Mouse (Mus musculus) ES-E14 (cell line): Measurements from ENCODE around the gene Asnsd1. TPM values are rescaled to one million over a fixed set of nuclear protein-coding genes. Genes with fewer than 3 reads are reported as not detected.

ENCODE experiments used
- DNase-seq: peaks from one replicate; pipeline ENCODE4 v3.0.0-alpha.2; 2013; ENCODE audit warnings: low read depth, low spot score
- H3K27ac ChIP-seq: 2 replicates; pipeline ENCODE4 v1.5.1; 2012; ENCODE audit warnings: low read depth, mild to moderate bottlenecking, low read length, moderate library complexity, mixed read lengths; ENCODE audit not compliant: poor library complexity, insufficient read depth, severe bottlenecking
- H3K36me3 ChIP-seq: 2 replicates; pipeline ENCODE4 v1.6.1; 2012; ENCODE audit warnings: mild to moderate bottlenecking, low read length, moderate library complexity, mixed read lengths; ENCODE audit not compliant: control insufficient read depth, poor library complexity, insufficient read depth, severe bottlenecking
- H3K4me1 ChIP-seq, 2 experiments: fragments of 150-350 bp in 1 of 2; sonication (generic) in 1 of 2; 2 replicates each; pipeline ENCODE4 v1.6.1; 2012; ENCODE audit warnings: low read length in 2 of 2, mild to moderate bottlenecking in 1 of 2, mixed read lengths in 1 of 2; ENCODE audit not compliant: control insufficient read depth in 2 of 2, insufficient read depth in 2 of 2, poor library complexity in 1 of 2
- H3K4me3 ChIP-seq, 2 experiments: fragments of 150-350 bp in 1 of 2; sonication (generic) in 1 of 2; 2 replicates each; pipeline ENCODE4 v1.5.1; 2012; ENCODE audit warnings: low read length in 2 of 2, low read depth in 1 of 2, mild to moderate bottlenecking in 1 of 2, mixed read lengths in 1 of 2; ENCODE audit not compliant: insufficient read depth in 1 of 2, poor library complexity in 1 of 2, severe bottlenecking in 1 of 2
- H3K9ac ChIP-seq: 2 replicates; pipeline ENCODE4 v1.6.1; 2012; ENCODE audit warnings: low read depth, mild to moderate bottlenecking, low read length, mixed read lengths; ENCODE audit not compliant: poor library complexity, insufficient read depth, severe bottlenecking
- H3K9me3 ChIP-seq: fragments of 150-350 bp; sonication (generic); 2 replicates; pipeline ENCODE4 v1.6.1; 2012; ENCODE audit warnings: low read depth, mild to moderate bottlenecking, low read length; ENCODE audit not compliant: control insufficient read depth, insufficient read depth
- CHD2 ChIP-seq: IDR thresholded peaks from 2 replicates; pipeline ENCODE4 v1.6.1; 2014; ENCODE audit warnings: mild to moderate bottlenecking, low read depth, low read length, inconsistent platforms
- HCFC1 ChIP-seq: IDR thresholded peaks from 2 replicates; pipeline ENCODE4 v1.6.1; 2012; ENCODE audit warnings: low read length, inconsistent platforms, borderline replicate concordance; ENCODE audit not compliant: insufficient read depth
- MAFK ChIP-seq: IDR thresholded peaks from 2 replicates; pipeline ENCODE4 v1.6.1; 2014; ENCODE audit warnings: mild to moderate bottlenecking, low read depth, low read length, inconsistent platforms; ENCODE audit not compliant: insufficient read depth
- ZC3H11A ChIP-seq: IDR thresholded peaks from 2 replicates; pipeline ENCODE4 v1.6.1; 2012; ENCODE audit warnings: low read depth, mild to moderate bottlenecking, inconsistent platforms, low read length, borderline replicate concordance
- ZNF384 ChIP-seq: IDR thresholded peaks from 2 replicates; pipeline ENCODE4 v1.6.1; 2012; ENCODE audit warnings: low read depth, low read length, inconsistent platforms
- in situ Hi-C, 2 experiments: fragments of 600-800 bp; cut with MboI; formaldehyde crosslinking; loops; one replicate each; pipeline ENCODE4 v1.15.1; 2025; ENCODE audit warnings: low sequenced_read_pairs in 2 of 2, inconsistent platforms in 1 of 2; ENCODE audit not compliant: unreplicated experiment in 2 of 2
- total RNA-seq: library from RNA; depleted of rRNA; stranded (reverse); fragments of 300-350 nt; gene quantifications from 2 replicates; pipeline ENCODE4 v1.2.3, GENCODE M21; 2012; rRNA removed

The Asnsd1 gene
- total RNA-seq, 1 experiment: 48.9 TPM

DNA sequence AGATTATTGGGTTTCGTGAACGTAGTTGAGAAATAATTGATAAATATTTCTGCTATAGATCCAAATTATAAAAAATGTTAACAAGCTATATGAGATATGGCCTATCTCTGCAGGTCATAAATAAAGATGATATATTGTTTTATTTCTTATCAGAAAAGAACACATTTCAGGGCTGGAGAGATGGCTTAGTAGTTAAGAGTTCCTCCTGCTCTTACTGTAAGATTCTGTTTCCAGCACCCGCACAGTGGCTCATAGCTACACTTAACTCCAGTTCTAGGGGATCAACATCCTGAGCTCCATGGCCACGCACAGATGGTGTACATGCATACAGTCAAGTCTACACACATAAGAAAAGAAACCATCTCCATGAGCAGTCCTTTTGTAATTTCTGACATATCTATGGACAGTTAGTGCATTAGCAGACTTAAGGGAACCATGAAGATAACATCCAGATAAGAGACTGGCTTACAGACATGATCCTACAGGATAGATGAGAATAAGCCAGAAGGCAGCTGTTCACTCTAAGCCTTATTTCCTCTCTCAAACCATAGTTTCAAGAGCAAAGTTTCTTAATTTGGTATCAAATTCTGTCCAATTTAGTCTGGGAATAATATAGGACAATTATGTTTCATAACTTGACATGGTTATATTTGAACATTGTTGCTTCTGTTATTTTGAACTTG is 30.7 kb downstream of the Asnsd1 start:
- Histone ChIP-seq H3K36me3 (no peaks in the 10 kb centered on the region; the same call in 1 of the 2 replicates), H3K4me3 (no peak overlapping the region), H3K4me1 (no peaks in the 10 kb centered on the region), H3K9me3 (no peaks in the 10 kb centered on the region), H3K27ac (no peak overlapping the region), H3K9ac (no peak overlapping the region)
- DNase-seq: no peak
- TF ChIP-seq HCFC1 (no peak), CHD2 (no peak), ZC3H11A (no peak), MAFK (no peak), ZNF384 (no peak)
- in situ Hi-C loops: no loop called here

DNA sequence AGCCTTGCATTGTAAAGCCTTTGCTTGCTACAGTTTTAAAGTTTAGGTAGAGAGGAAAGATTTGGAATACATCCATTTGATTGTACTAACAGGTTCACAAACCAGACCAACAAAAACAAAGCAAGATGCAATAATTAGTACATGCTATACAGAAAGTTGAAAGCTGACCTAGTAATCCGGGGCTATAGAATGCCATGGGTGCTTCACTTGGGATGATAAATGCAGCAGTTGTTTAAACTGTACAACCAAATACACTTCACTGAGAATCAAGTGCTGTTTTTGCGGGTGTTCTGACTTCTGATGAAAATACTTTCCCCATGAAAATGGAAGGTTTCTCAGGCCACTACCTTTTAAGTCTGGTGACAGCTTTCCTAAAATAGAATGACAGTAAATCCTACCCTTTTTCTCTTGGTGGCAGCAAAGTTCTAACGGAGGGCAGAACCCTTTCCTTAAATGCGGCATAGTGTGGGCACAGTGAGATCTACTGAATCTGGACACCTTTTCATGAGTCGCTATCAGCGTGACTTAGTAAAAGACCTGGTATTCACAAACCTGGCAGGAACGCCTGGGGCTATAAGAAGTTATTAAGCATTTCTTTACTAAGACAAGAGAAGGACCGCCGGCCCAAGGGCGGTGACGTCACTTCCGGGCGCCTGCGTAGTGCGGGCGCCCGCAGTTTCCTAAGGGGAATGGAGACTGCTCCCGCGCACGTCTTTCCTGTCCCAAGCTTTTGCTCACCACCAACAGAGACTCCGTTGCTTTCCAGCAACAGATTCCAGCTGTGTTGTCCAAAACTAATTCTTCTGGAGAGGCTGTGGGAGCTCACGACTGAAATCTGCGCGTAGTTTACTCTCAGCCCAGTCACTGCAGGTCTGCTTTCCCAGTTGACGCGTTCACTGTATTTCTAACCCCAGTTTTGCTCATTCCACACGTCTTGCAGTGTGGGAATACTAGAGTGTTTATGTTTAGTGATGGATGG is 39.3 kb downstream of the Asnsd1 start, which contains the start of gene Osgepl1:
Gene Osgepl1 (plus strand): TSS at position 636 of the 979 bp plus-strand sequence.
- peaks cover 0 to 4% of the 10 kb centered on the region in 2 experiments; a peak in 1 of 4 replicates for H3K4me1 ChIP-seq
- H3K9ac ChIP-seq: peak within 1 kb of the TSS; percentile 90
- no peaks in the 10 kb centered on the region for H3K36me3 ChIP-seq
- in situ Hi-C loops: no loop called here
- no peaks in the 10 kb centered on the region for H3K9me3 ChIP-seq
- peak within 1 kb of the TSS; percentile 84 to 86 for H3K4me3 ChIP-seq
- TF ChIP-seq MAFK (no peak), HCFC1 (peak; percentile 57; the same call in 1 of the 2 replicates)
- DNase-seq: peak; percentile 60
- no peak within 1 kb of the TSS for H3K27ac ChIP-seq

DNA sequence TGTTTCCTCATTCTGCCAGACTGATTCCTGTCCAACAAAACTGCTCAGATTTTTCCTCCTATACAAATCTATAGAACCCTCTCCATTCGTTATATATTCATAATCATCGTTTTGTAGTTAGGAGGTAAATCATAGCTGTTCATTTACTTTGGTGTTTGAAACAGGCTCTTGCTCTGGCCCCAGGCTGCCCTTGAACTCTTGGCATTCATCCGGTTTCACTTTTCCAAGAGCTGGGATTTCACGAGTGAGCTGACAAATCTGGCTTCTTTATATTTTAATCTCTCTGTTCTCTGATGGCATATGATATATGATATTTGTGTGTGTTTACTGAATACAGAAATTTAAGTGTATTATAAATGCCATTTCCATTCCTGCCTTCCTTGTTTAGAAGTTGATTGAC is 52.0 kb downstream of the Asnsd1 start:
- in situ Hi-C loops: no loop called here
- TF ChIP-seq MAFK (no peak), CHD2 (no peak), HCFC1 (no peak), ZC3H11A (no peak), ZNF384 (no peak)
- no peak overlapping the region for H3K4me3 ChIP-seq

DNA sequence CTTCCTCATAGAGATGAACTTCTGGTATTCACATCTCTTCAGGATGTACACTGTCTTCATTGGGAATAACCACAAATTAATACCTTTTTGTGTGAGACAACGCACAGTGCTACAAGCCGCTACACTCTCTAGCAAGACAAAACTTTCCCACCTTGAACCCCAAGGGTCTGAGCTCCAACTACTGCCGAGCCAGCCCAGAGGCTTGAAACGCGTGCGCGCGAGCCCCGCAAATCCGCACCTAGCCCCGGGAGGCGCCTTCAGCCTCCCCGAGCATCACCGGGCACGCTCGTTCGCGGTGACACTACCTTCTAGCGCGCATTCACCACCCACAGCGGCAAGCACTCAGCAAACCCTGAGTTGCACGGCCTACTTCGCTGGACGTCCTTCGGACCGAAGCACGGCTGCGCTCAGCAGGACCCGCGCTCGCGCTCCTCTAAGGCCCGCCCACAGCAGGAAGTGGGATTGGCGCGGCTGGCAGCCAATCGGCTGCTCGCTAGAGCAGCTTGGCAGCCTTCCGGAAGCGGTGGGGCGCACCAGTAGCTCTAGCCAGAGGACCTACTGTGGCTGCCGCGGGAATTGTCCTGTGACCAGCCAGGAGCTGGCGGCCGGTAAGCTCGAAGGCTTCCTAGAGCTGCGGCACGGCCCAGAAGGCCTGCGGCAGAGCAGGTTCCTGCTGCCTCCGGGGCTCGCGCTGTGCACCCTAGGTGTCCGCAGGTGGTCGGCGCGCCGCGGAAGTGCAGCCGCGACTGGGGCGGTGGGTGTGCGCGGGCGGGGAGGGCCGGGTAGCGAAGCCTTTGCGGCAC is 55.8 kb downstream of the Asnsd1 start, which contains the start of the genes Pms1, Ormdl1 and Gm28778:
Gene Pms1 (minus strand): TSS at position 438 of the 803 bp plus-strand sequence.
Gene Ormdl1 (plus strand): TSS at position 515 of the 803 bp plus-strand sequence.
Gene Gm28778 (plus strand): TSS at position 531 of the 803 bp plus-strand sequence.
- H3K9ac ChIP-seq: peak within 1 kb of the TSS; percentile 96
- DNase-seq: peak; percentile 79
- H3K4me1 ChIP-seq: no peaks in the 10 kb centered on the region
- H3K36me3 ChIP-seq: peaks cover 2% of the 10 kb centered on the region
- peak within 1 kb of the TSS; percentile 85 to 95 for H3K4me3 ChIP-seq
- H3K9me3 ChIP-seq: no peaks in the 10 kb centered on the region
- no peak for TF ChIP-seq ZC3H11A
- 0 out of 2 replicates have a peak, but pooled peaks have one; percentile 37 for TF ChIP-seq CHD2
- TF ChIP-seq HCFC1: peak; percentile 78
- in situ Hi-C loops: no loop called here
- H3K27ac ChIP-seq: peak within 1 kb of the TSS; percentile 61; the same call in 1 of the 2 replicates

More for the DNA sequence above, 52.0 kb downstream of the Asnsd1 start:
- DNase-seq: no peak
- Histone ChIP-seq H3K27ac (no peak overlapping the region), H3K9me3 (no peaks in the 10 kb centered on the region), H3K36me3 (peaks cover 2% of the 10 kb centered on the region), H3K4me1 (no peaks in the 10 kb centered on the region), H3K9ac (no peak overlapping the region)

Other genes starting within 250 kb of the Asnsd1 start
- 0.95 and 2.3 TPM in 2 replicates for gene 1700019A02Rik, start 165.1 kb downstream of the Asnsd1 start, total RNA-seq
- 14.1 and 15.2 TPM in 2 replicates for gene Pms1, start 55.7 kb downstream of the Asnsd1 start, total RNA-seq
- 32.0 and 35.1 TPM in 2 replicates for gene Ormdl1, start 55.7 kb downstream of the Asnsd1 start, total RNA-seq
- 0.85 TPM in 1 of 2 replicates, not detected in the other for gene Gm28778, start 55.6 kb downstream of the Asnsd1 start, total RNA-seq
- gene Osgepl1, start 39.1 kb downstream of the Asnsd1 start, total RNA-seq: 8.1 and 10.0 TPM in 2 replicates
- not detected in 2 replicates for gene Asdurf, start 133 bp downstream of the Asnsd1 start, total RNA-seq
- 0.09 and 0.21 TPM in 2 replicates for gene Gm28551, start 85 bp downstream of the Asnsd1 start, total RNA-seq